Mouse (Mus musculus): ENCODE data around the gene Nmral1.

GRCm38 (mm10) chr16:4762437-4762836 lies 43.3 kb upstream of the Nmral1 start:
- no peak for TF ChIP-seq CTCF (IDR thresholded peaks at IDR 0.05; ENCODE audit: borderline replicate concordance, insufficient read depth, low read depth, low read length)
- TF ChIP-seq POLR2A (IDR thresholded peaks at IDR 0.05; ENCODE audit: borderline replicate concordance, insufficient read depth, low read length) = no peak

All from cerebellum, adult 2 months (tissue).